Mouse (Mus musculus) intestine, embryonic 15.5 days (tissue): ENCODE measurements around the gene Gpr143. TPM values are rescaled to one million over a fixed set of nuclear protein-coding genes. Genes with fewer than 3 reads are reported as not detected.

Experiments
- ATAC-seq: fragments of 200-750 bp; cut with Nextera tagmentation; 2 replicates; pipeline ENCODE4 v1.8.0; 2017; ENCODE audit warnings: moderate TSS enrichment, moderate library complexity
- H3K27ac ChIP-seq: fragments of 300-500 bp; sonication (generic); 2 replicates; pipeline ENCODE4 v1.5.1; 2015; ENCODE audit warnings: mild to moderate bottlenecking, inconsistent platforms
- H3K27me3 ChIP-seq: fragments of 300-500 bp; sonication (generic); replicated peaks from 2 replicates; pipeline ENCODE4 v1.6.1; 2015; ENCODE audit warnings: inconsistent platforms
- H3K36me3 ChIP-seq: fragments of 300-500 bp; sonication (generic); 2 replicates; pipeline ENCODE4 v1.6.1; 2015; ENCODE audit warnings: inconsistent platforms
- H3K4me1 ChIP-seq: fragments of 300-500 bp; sonication (generic); replicated peaks from 2 replicates; pipeline ENCODE4 v1.6.1; 2015; ENCODE audit warnings: inconsistent platforms
- H3K4me2 ChIP-seq: fragments of 300-500 bp; sonication (generic); replicated peaks from 2 replicates; pipeline ENCODE4 v1.6.1; 2015; ENCODE audit warnings: mild to moderate bottlenecking, inconsistent platforms
- H3K4me3 ChIP-seq: fragments of 300-500 bp; sonication (generic); replicated peaks from 2 replicates; pipeline ENCODE4 v1.5.1; 2015; ENCODE audit warnings: inconsistent platforms
- H3K9ac ChIP-seq: fragments of 300-500 bp; sonication (generic); 2 replicates; pipeline ENCODE4 v1.6.1; 2015; ENCODE audit warnings: inconsistent platforms
- H3K9me3 ChIP-seq: fragments of 300-500 bp; sonication (generic); 2 replicates; pipeline ENCODE4 v1.6.1; 2016; ENCODE audit warnings: inconsistent platforms
- WGBS: fragments of 180-500 bp; shearing (Covaris S2); methylation state at CpG from one replicate; pipeline ENCODE4 v1.1.7; 2015; 5-methylcytosine and 5-hydroxymethylcytosine counted together
- polyA plus RNA-seq: library from polyadenylated mRNA; unstranded; fragments of >200 nt; fragmentation: Nextera tagmentation; extraction: Ambion mirVana; gene quantifications from 2 replicates; pipeline ENCODE4 v1.2.1, GENCODE M21; 2015

Gpr143 gene
- 0.18 and 0.24 TPM in 2 replicates for polyA plus RNA-seq

DNA sequence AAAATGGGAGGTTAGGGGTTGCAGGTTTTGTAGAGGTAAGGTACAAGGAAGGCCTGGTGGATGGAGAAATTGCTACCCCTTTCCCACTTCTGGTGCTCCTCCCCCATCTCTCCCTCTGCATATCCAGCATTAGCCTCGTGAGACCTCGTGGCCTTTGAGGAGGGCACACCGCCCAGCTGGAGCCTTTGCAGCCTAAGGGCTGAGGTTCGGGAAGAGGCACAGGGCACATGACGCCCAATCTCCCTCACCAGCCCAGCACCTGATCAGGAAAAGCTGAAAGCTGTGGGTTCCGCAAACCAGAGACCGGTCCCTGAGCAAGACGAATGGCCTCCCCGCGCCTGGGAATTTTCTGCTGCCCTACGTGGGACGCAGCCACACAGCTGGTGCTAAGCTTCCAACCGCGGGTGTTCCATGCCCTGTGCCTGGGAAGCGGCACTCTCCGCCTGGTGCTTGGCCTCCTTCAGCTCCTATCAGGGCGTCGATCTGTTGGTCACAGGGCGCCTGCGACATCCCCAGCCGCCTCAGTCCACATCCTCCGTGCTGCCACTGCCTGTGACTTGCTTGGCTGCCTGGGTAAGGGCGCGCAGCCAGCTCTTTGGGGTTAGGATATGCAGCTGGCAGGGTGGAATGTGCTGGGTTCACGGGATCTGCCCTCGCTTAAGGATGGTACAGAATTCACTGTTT, at the start of gene Gpr143:
Gpr143 (plus strand) TSS at position 202 of the 684 bp plus-strand sequence.
- peak within 1 kb of the TSS; percentile 56 for H3K4me2 ChIP-seq
- 0 out of 2 replicates have a peak, but pooled peaks cover 7% of the 10 kb centered on the region for H3K27me3 ChIP-seq
- no peaks in the 10 kb centered on the region for H3K36me3 ChIP-seq
- peak within 1 kb of the TSS; percentile 12; the same call in 1 of the 2 replicates for H3K4me3 ChIP-seq
- 22% methylated on average over 26 of the region's 26 CpGs for WGBS
- no peak within 1 kb of the TSS for H3K9ac ChIP-seq
- ATAC-seq = 0 out of 2 replicates have a peak, but pooled peaks have one; percentile 25
- no peaks in the 10 kb centered on the region for H3K4me1 ChIP-seq
- no peak within 1 kb of the TSS for H3K27ac ChIP-seq
- H3K9me3 ChIP-seq = no peaks in the 10 kb centered on the region

DNA sequence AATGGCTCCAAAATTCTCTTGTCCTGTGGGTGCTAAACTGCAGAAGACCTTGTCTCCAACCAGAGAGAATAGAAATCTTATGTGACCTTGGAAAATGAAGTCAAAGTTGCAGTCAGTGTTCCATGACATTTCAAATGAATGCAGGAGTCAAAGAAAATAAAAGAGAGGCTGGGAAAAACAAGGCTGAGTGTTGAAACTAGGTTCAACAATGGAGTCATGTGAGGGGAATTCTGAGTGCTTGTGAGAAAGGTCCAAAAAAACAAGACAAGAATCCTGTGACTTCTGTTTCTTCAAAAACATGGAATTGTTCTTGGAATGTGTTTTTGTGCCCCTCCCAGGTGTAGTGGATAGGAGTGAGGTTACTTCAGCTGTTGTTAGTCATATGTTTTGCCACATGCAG, 46.4 kb upstream of the Gpr143 start:
- no peaks in the 10 kb centered on the region for H3K36me3 ChIP-seq
- ATAC-seq = no peak

DNA sequence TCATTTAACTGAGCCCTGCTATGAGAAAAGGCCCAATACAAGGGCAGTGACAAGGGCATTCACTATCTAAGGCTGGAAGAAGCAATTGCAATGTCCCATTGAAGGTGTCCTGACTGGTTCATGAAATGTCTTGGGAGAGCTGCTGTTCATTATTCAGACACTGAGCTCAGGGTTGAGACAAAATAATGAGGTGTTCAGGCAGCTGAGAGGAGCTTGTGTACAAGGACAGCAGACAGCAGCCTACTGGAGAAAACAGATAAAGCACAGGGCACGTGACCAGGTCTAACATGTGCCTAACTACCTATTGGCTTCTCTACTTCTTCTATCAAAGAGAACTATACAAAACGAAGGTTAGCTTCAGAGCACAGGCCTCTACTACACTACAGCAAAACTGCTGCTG, 43.5 kb upstream of the Gpr143 start:
- H3K27ac ChIP-seq = no peak overlapping the region
- WGBS = 63% methylated on average over 2 of the region's 2 CpGs
- H3K4me1 ChIP-seq = no peaks in the 10 kb centered on the region
- H3K36me3 ChIP-seq = no peaks in the 10 kb centered on the region
- ATAC-seq = no peak
- no peaks in the 10 kb centered on the region for H3K9me3 ChIP-seq
- no peak overlapping the region for H3K9ac ChIP-seq
- no peak overlapping the region for H3K4me2 ChIP-seq
- H3K27me3 ChIP-seq = no peaks in the 10 kb centered on the region
- H3K4me3 ChIP-seq = no peak overlapping the region

More for the DNA sequence above, 46.4 kb upstream of the Gpr143 start:
- Histone ChIP-seq H3K27me3 (no peaks in the 10 kb centered on the region), H3K4me3 (no peak overlapping the region), H3K9ac (no peak overlapping the region), H3K27ac (no peak overlapping the region), H3K9me3 (no peaks in the 10 kb centered on the region), H3K4me1 (no peaks in the 10 kb centered on the region), H3K4me2 (no peak overlapping the region)

DNA sequence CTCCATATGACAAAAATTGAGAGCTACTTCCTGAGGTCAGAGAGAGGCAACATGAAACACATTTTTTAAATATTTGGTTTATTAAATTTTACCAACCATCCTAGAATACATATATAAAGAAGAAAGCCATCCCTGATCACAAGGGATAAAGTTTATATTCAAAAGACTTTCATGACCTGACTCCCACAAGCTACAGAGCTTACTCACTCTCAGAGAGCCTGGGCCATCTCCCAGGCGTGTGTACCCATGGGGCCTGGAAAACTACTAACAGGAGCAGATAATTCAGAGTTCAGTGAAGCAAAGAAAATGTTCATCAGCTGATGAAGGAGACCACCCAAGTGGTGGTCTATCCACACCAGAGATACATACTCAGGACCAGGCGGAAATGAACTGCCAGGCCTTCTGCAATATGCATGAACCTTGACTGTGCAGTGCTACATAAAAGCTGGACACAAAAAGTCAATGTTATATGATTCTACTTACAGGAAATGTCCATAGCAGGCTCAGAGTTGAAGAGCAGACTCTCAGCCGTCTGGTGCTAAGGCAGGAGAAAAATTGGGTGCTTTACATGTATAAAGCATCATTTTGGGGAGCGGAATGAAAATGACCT, 42.9 kb upstream of the Gpr143 start:
- no peak for ATAC-seq
- H3K9ac ChIP-seq = no peak overlapping the region
- 68% methylated on average over 4 of the region's 4 CpGs for WGBS
- H3K4me3 ChIP-seq = no peak overlapping the region
- no peak overlapping the region for H3K4me2 ChIP-seq
- no peaks in the 10 kb centered on the region for H3K9me3 ChIP-seq
- no peaks in the 10 kb centered on the region for H3K4me1 ChIP-seq
- H3K36me3 ChIP-seq = no peaks in the 10 kb centered on the region
- no peak overlapping the region for H3K27ac ChIP-seq
- H3K27me3 ChIP-seq = no peaks in the 10 kb centered on the region

- Histone ChIP-seq H3K9me3 (no peaks in the 10 kb centered on the region), H3K4me3 (no peak overlapping the region), H3K27me3 (no peaks in the 10 kb centered on the region; the same call in 1 of the 2 replicates), H3K27ac (no peak overlapping the region), H3K9ac (no peak overlapping the region), H3K36me3 (no peaks in the 10 kb centered on the region), H3K4me2 (no peak overlapping the region), H3K4me1 (no peaks in the 10 kb centered on the region)
- ATAC-seq = no peak
Observed at GRCm38 (mm10) chrX:152743642-152744041, 38.1 kb upstream of the Gpr143 start.

DNA sequence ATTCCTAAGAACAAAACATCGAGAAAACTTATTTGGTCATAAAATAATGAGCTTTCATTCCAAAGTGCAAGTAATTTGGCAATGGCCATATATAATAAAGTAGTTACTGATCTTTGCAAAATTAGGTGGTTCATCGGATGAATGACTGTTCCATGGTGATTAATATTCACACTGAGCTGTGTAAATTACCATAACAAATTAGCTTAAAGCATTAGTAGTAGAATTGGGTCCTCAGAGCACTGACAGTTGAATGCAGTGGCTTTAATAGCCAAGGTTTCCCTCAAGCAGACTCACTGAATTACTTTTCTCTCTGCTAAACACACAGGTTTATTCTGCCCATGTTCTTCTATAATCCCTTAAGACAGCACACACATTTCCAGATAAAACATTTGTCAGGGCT, 35.8 kb upstream of the Gpr143 start:
- no peak for ATAC-seq
- Histone ChIP-seq H3K36me3 (no peaks in the 10 kb centered on the region), H3K4me2 (no peak overlapping the region), H3K27me3 (no peaks in the 10 kb centered on the region; the same call in 1 of the 2 replicates), H3K9ac (no peak overlapping the region), H3K9me3 (no peaks in the 10 kb centered on the region), H3K4me1 (no peaks in the 10 kb centered on the region), H3K4me3 (no peak overlapping the region), H3K27ac (no peak overlapping the region)
- 86% methylated on average over 2 of the region's 2 CpGs for WGBS

GRCm38 (mm10) chrX:152755819-152756218, 25.9 kb upstream of the Gpr143 start:
- peak; percentile 83 for ATAC-seq
- no peaks in the 10 kb centered on the region for H3K27me3 ChIP-seq
- H3K9ac ChIP-seq = no peak overlapping the region
- no peak overlapping the region for H3K4me2 ChIP-seq
- no peak overlapping the region for H3K27ac ChIP-seq
- H3K4me3 ChIP-seq = no peak overlapping the region
- no peaks in the 10 kb centered on the region for H3K36me3 ChIP-seq
- 69% methylated on average over 1 of the region's 1 CpGs for WGBS
- no peaks in the 10 kb centered on the region for H3K9me3 ChIP-seq
- H3K4me1 ChIP-seq = no peaks in the 10 kb centered on the region

GRCm38 (mm10) chrX:152756293-152756692, 25.4 kb upstream of the Gpr143 start:
- H3K27ac ChIP-seq = no peak overlapping the region
- ATAC-seq = peak; percentile 72
- no peak overlapping the region for H3K4me3 ChIP-seq
- no peak overlapping the region for H3K4me2 ChIP-seq
- H3K9ac ChIP-seq = no peak overlapping the region
- H3K4me1 ChIP-seq = no peaks in the 10 kb centered on the region
- H3K9me3 ChIP-seq = no peaks in the 10 kb centered on the region
- whole genome bisulfite sequencing = 82% methylated on average over 5 of the region's 5 CpGs
- no peaks in the 10 kb centered on the region for H3K27me3 ChIP-seq
- H3K36me3 ChIP-seq = no peaks in the 10 kb centered on the region

DNA sequence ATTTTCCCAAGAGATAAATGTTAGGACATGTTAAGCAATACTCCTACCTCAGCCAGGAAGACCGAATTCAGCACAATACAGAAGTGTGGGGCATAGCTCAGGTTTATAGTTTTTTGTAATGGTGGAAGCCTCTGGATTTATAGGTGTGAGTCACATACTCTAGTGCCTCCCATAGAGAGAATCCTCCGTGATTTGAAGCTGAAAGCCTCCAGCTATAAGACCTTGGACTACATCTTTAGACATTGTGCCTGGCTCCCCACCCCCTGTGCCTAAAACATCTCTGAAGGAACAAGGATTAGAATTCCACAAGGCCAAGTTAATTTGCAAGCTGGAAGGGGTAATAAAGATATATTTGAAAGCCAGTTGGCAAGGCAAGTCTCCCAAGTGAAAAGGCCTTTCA, 19.3 kb upstream of the Gpr143 start:
- 35% methylated on average over 2 of the region's 2 CpGs for WGBS
- Histone ChIP-seq H3K4me3 (no peak overlapping the region), H3K36me3 (no peaks in the 10 kb centered on the region), H3K27me3 (no peaks in the 10 kb centered on the region), H3K9ac (no peak overlapping the region), H3K4me1 (no peaks in the 10 kb centered on the region), H3K9me3 (no peaks in the 10 kb centered on the region), H3K27ac (no peak overlapping the region), H3K4me2 (no peak overlapping the region)
- ATAC-seq = peak; percentile 78

- Histone ChIP-seq H3K27me3 (no peaks in the 10 kb centered on the region), H3K4me1 (no peaks in the 10 kb centered on the region), H3K9ac (no peak overlapping the region), H3K36me3 (no peaks in the 10 kb centered on the region), H3K4me2 (no peak overlapping the region), H3K4me3 (no peak overlapping the region), H3K27ac (no peak overlapping the region), H3K9me3 (no peaks in the 10 kb centered on the region)
- 65% methylated on average over 2 of the region's 2 CpGs for WGBS
- peak; percentile 67; the same call in 1 of the 2 replicates for ATAC-seq
Observed at GRCm38 (mm10) chrX:152762855-152763254, 18.9 kb upstream of the Gpr143 start.

- Histone ChIP-seq H3K9ac (no peak overlapping the region), H3K36me3 (no peaks in the 10 kb centered on the region), H3K4me1 (no peaks in the 10 kb centered on the region), H3K4me3 (no peak overlapping the region), H3K27me3 (0 out of 2 replicates have a peak, but pooled peaks cover under 1% of the 10 kb centered on the region), H3K4me2 (no peak overlapping the region), H3K9me3 (no peaks in the 10 kb centered on the region), H3K27ac (no peak overlapping the region)
- ATAC-seq = no peak
- 46% methylated on average over 2 of the region's 2 CpGs for WGBS
Observed at GRCm38 (mm10) chrX:152764171-152764570, 17.6 kb upstream of the Gpr143 start.

DNA sequence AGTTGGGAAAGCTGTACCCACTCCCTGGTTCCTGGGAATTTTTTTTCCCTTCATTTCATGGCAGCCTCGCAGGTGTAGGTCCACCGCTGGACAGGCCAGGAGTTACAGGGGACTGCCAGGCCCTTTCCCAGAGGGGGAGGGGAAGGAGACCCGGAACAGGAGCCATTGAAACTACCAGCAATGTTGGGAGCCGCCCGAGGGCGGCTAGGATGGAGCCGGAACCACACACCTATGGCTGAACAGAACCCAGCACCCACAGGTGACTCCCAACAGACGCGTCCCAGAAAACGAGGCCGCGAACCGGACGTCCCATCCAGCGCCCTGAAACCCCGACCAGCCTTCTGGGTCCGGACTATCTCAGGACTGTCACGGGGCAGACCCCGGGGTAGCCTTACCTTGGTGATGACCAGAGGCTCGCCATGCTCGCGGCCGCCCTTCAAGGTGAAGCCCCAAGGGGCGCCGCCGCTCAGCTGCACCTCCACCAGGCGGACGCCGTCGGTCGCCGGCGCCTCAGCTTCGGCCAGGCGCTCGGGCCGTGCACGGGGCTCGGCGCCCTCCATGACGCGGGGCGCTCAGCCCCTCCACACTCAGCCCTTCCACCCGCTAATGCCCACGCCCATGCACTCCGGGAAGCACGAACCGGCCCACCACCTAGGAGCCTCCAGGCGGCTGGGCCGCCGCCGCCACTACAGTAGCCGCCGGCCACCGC, 12.7 kb upstream of the Gpr143 start, which contains the start of gene Shroom2:
Shroom2 (minus strand) TSS at position 575 of the 709 bp plus-strand sequence.
- Histone ChIP-seq H3K27me3 (0 out of 2 replicates have a peak, but pooled peaks cover 7% of the 10 kb centered on the region), H3K9me3 (no peaks in the 10 kb centered on the region), H3K9ac (peak within 1 kb of the TSS; percentile 61), H3K27ac (peak within 1 kb of the TSS; percentile 79), H3K4me1 (no peaks in the 10 kb centered on the region), H3K4me3 (peak within 1 kb of the TSS; percentile 58), H3K4me2 (peak within 1 kb of the TSS; percentile 60), H3K36me3 (no peaks in the 10 kb centered on the region)
- peak; percentile 78 for ATAC-seq
- 14% methylated on average over 43 of the region's 55 CpGs for WGBS
